Mouse (Mus musculus): ENCODE measurements around the gene Nr1h4. TPM values are rescaled to one million over a fixed set of nuclear protein-coding genes. Genes with fewer than 3 reads are reported as not detected.

The Nr1h4 gene
- polyA plus RNA-seq, 1 experiment from 2014 or later = 10.5 TPM

GRCm38 (mm10) chr10:89495537-89495936 lies 37.8 kb downstream of the Nr1h4 start:
- Histone ChIP-seq H3K27ac (replicated peaks) (no peak overlapping the region), H3K4me3 (ENCODE audit: low read depth, low read length) (no peak overlapping the region), H3K36me3 (ENCODE audit: control insufficient read depth, insufficient read depth, low read length) (no peaks in the 10 kb centered on the region), H3K4me1 (replicated peaks; ENCODE audit: control insufficient read depth, insufficient read depth) (no peaks in the 10 kb centered on the region), H3K9ac (ENCODE audit: low read length) (no peak overlapping the region), H3K4me2 (replicated peaks; ENCODE audit: low read depth) (no peak overlapping the region), H3K9me3 (ENCODE audit: control insufficient read depth, low read length) (no peaks in the 10 kb centered on the region), H3K27me3 (ENCODE audit: control insufficient read depth, insufficient read depth, low read length) (no peaks in the 10 kb centered on the region)
- WGBS = 74% methylated on average over 7 of the region's 7 CpGs
- TF ChIP-seq CTCF (IDR thresholded peaks at IDR 0.05; ENCODE audit: low read depth) (no peak), EP300 (optimal IDR thresholded peaks at IDR 0.05) (no peak)
- no peak for DNase-seq (ENCODE audit: low spot score)
- ATAC-seq (ENCODE audit: low FRiP score, low TSS enrichment) = no peak

DNA sequence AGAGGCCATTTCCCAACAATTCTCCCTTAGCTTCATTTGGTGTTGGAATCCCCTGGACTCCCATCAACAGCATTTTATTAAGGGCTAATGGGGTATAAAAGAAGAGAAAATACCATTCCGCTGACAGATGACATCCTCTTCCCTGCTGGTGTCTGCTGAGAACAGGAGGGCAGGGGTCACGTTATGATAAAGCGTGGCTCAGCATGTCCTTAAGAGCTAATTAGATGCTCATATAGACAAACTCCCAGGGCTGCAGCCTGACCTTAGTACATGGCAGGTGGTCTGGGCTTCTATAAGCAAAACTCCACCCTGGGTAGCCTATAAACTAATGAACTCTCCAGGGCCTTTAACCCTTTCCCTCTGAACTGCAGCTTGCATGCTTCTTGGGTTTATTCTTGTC lies 42.1 kb downstream of the Nr1h4 start:
- Histone ChIP-seq H3K9ac (ENCODE audit: low read length) (no peak overlapping the region), H3K36me3 (ENCODE audit: control insufficient read depth, insufficient read depth, low read length) (no peaks in the 10 kb centered on the region), H3K4me1 (replicated peaks; ENCODE audit: control insufficient read depth, insufficient read depth) (no peaks in the 10 kb centered on the region), H3K9me3 (ENCODE audit: control insufficient read depth, low read length) (no peaks in the 10 kb centered on the region), H3K4me2 (replicated peaks; ENCODE audit: low read depth) (no peak overlapping the region), H3K27me3 (ENCODE audit: control insufficient read depth, insufficient read depth, low read length) (no peaks in the 10 kb centered on the region), H3K4me3 (ENCODE audit: low read depth, low read length) (no peak overlapping the region), H3K27ac (replicated peaks) (no peak overlapping the region)
- DNase-seq (ENCODE audit: low spot score) (no peak), ATAC-seq (ENCODE audit: low FRiP score, low TSS enrichment) (no peak)
- TF ChIP-seq EP300 (optimal IDR thresholded peaks at IDR 0.05) (no peak), CTCF (IDR thresholded peaks at IDR 0.05; ENCODE audit: low read depth) (no peak)
- WGBS = 54% methylated on average over 3 of the region's 3 CpGs

DNA sequence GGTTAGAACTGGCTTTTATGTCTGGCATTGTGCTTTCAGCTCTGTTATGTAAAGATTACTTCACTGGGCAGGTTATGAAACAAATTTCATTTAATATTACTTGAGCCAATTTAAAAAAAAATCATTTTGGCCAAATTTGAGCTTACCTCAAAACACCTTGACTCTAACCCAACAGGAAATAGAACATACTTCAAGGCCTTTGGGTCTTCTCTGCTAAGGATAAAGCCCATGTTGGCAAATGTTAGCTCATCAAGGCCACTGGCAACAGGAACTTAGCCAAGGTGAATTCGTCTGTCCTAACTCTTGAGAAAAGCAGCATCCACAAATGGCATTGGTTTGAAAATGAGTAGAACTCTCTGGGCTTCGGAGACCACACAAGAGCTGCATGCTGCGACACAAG lies 43.1 kb downstream of the Nr1h4 start:
- TF ChIP-seq EP300 (optimal IDR thresholded peaks at IDR 0.05) = no peak
- TF ChIP-seq CTCF (IDR thresholded peaks at IDR 0.05; ENCODE audit: low read depth) = no peak
- WGBS = 83% methylated on average over 3 of the region's 3 CpGs
- DNase-seq (ENCODE audit: low spot score) = no peak
- Histone ChIP-seq H3K36me3 (ENCODE audit: control insufficient read depth, insufficient read depth, low read length) (no peaks in the 10 kb centered on the region), H3K9ac (ENCODE audit: low read length) (no peak overlapping the region), H3K4me3 (ENCODE audit: low read depth, low read length) (no peak overlapping the region), H3K27me3 (ENCODE audit: control insufficient read depth, insufficient read depth, low read length) (no peaks in the 10 kb centered on the region), H3K27ac (replicated peaks) (no peak overlapping the region), H3K4me2 (replicated peaks; ENCODE audit: low read depth) (no peak overlapping the region), H3K9me3 (ENCODE audit: control insufficient read depth, low read length) (no peaks in the 10 kb centered on the region), H3K4me1 (replicated peaks; ENCODE audit: control insufficient read depth, insufficient read depth) (no peaks in the 10 kb centered on the region)
- no peak for ATAC-seq (ENCODE audit: low FRiP score, low TSS enrichment)

DNA sequence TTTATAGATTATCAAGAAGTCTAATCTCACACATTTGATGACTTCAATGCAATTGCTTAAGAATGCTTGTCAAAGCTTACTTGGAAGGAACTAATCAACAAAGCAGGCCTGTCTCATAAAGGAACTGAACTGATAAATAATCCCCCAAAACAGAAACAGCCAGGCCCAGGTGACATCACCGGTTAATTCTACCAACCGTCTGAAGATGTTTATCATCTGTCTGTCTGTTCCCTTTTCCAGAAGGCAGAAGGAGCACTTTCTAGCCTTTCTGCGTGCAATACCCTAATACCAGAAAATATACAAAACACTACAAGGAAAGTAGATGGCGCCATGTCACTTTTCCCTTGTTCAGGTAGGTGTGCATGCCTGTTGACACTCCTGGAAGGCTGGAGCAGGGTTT lies 43.9 kb downstream of the Nr1h4 start:
- H3K36me3 ChIP-seq (ENCODE audit: control insufficient read depth, insufficient read depth, low read length) = no peaks in the 10 kb centered on the region
- no peak for DNase-seq (ENCODE audit: low spot score)
- ATAC-seq (ENCODE audit: low FRiP score, low TSS enrichment) = no peak

DNA sequence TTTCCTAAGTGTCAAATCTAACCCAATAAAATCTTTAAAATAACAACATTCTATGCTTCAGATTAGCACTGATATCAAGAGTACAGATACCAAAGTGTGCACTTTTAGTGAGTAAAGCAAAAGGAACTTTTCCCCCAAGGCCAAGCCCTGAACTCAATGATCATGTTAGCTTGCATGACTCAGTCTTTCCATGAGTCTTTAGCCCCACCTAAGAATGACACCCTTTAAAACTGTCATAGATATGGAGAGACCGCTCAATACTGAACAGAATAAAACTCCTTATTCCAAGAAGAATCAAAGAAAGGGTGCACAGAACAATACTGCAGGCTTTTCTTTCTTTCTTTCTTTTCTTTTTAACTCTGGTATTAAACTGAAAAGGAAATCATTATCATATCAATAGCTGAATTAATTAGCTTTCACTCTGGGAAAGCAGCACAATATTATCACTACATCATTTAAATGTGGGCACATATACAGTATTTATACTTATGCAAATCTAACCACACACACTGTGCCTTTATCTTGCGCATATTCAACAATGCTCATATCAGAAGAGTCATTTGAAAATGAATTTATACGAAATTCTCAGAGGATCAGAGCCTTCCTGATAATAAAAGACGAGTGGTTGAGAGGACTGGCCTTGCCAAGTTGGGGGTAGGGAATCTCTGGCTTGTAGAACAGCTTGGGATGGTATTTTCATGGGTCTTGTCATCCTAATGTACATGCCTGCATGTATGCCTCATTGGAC lies 46.2 kb downstream of the Nr1h4 start:
- H3K27me3 ChIP-seq (ENCODE audit: control insufficient read depth, insufficient read depth, low read length) = no peaks in the 10 kb centered on the region
- TF ChIP-seq EP300 (optimal IDR thresholded peaks at IDR 0.05) (no peak), CTCF (IDR thresholded peaks at IDR 0.05; ENCODE audit: low read depth) (no peak)
- no peak overlapping the region for H3K4me2 ChIP-seq (replicated peaks; ENCODE audit: low read depth)
- H3K4me1 ChIP-seq (replicated peaks; ENCODE audit: control insufficient read depth, insufficient read depth) = no peaks in the 10 kb centered on the region
- no peaks in the 10 kb centered on the region for H3K9me3 ChIP-seq (ENCODE audit: control insufficient read depth, low read length)
- ATAC-seq (ENCODE audit: low FRiP score, low TSS enrichment) (peak; percentile 64), DNase-seq (ENCODE audit: low spot score) (no peak)
- no peak overlapping the region for H3K9ac ChIP-seq (ENCODE audit: low read length)
- no peaks in the 10 kb centered on the region for H3K36me3 ChIP-seq (ENCODE audit: control insufficient read depth, insufficient read depth, low read length)
- H3K27ac ChIP-seq (replicated peaks) = no peak overlapping the region
- H3K4me3 ChIP-seq (ENCODE audit: low read depth, low read length) = no peak overlapping the region
- WGBS = 62% methylated on average over 4 of the region's 4 CpGs

More for the DNA sequence above, 43.9 kb downstream of the Nr1h4 start:
- no peaks in the 10 kb centered on the region for H3K4me1 ChIP-seq (replicated peaks; ENCODE audit: control insufficient read depth, insufficient read depth)
- 52% methylated on average over 4 of the region's 4 CpGs for WGBS
- peak; percentile 46 for TF ChIP-seq CTCF (IDR thresholded peaks at IDR 0.05; ENCODE audit: low read depth)
- no peak for TF ChIP-seq EP300 (optimal IDR thresholded peaks at IDR 0.05)
- H3K9ac ChIP-seq (ENCODE audit: low read length) = no peak overlapping the region
- no peak overlapping the region for H3K4me2 ChIP-seq (replicated peaks; ENCODE audit: low read depth)
- no peaks in the 10 kb centered on the region for H3K9me3 ChIP-seq (ENCODE audit: control insufficient read depth, low read length)
- H3K4me3 ChIP-seq (ENCODE audit: low read depth, low read length) = no peak overlapping the region
- H3K27me3 ChIP-seq (ENCODE audit: control insufficient read depth, insufficient read depth, low read length) = no peaks in the 10 kb centered on the region
- H3K27ac ChIP-seq (replicated peaks) = no peak overlapping the region

DNA sequence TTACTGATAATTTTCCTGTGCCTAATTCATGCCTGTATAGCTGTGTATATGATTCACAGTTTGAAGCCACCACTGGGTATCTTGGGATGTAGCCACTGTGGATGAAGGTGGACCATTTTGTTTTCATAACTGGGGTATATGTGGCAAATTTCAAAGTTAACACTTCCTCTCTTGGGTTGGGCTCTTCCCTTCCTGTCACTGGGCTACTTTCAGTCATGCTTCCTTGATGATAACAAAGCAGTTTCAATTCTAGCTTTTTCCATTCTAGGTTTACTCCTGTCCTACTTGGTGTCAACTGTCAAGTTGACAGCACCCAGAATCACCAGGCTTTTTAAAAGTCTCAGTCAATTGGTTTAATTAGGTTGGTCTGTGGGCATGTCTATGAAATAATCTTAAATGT lies 48.5 kb downstream of the Nr1h4 start:
- no peak for ATAC-seq (ENCODE audit: low FRiP score, low TSS enrichment)
- Histone ChIP-seq H3K4me3 (ENCODE audit: low read depth, low read length) (no peak overlapping the region), H3K4me2 (replicated peaks; ENCODE audit: low read depth) (no peak overlapping the region), H3K9ac (ENCODE audit: low read length) (no peak overlapping the region), H3K27ac (replicated peaks) (no peak overlapping the region), H3K4me1 (replicated peaks; ENCODE audit: control insufficient read depth, insufficient read depth) (no peaks in the 10 kb centered on the region), H3K9me3 (ENCODE audit: control insufficient read depth, low read length) (no peaks in the 10 kb centered on the region), H3K27me3 (ENCODE audit: control insufficient read depth, insufficient read depth, low read length) (no peaks in the 10 kb centered on the region), H3K36me3 (ENCODE audit: control insufficient read depth, insufficient read depth, low read length) (no peaks in the 10 kb centered on the region)
- TF ChIP-seq EP300 (optimal IDR thresholded peaks at IDR 0.05) = no peak
- no peak for TF ChIP-seq CTCF (IDR thresholded peaks at IDR 0.05; ENCODE audit: low read depth)
- DNase-seq (ENCODE audit: low spot score) = peak; percentile 0

Measured in stomach, postnatal 0 days (tissue).